Comparison of ENCODE assay signal across 8 mouse cellular contexts in the genomic region with DNA sequence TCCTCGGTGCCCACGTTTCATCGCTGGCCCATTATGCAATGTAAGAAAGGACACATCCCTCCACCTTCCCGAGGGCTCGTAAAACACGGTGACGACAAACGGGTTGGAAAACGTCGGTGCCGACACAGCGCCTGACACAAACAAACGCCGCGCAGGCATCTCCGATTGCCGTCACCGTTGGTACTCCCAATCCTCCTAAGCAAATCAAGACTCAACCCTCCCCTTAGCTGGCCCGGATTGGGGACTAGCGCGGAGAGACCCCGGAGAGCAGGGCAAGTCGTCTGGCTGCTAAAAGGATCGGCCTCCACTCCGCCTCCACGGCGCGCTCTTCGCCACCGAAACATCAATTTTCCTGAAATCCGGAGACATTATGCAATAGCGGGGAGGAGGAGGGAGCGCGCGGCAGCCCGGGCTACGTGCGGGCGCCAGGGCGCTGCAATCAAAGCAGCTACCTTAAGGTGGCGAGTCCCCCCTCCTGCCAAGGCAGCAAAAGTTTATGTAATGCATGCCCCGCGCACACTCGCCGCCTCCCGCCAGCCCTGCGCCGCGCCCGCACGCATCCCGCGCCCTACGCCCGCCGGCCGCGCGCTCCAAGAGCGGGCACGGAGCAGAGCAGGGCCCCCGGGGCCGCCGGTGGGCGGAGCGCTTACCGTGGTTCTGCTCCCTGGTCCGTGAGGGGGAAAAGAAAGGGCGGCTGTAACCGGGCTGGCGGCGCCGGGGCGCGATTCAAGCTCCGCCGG. TPM values are rescaled to one million over a fixed set of nuclear protein-coding genes. Genes with fewer than 3 reads are reported as not detected.
DNase-seq lines count a peak whose midpoint lies in the region; ATAC-seq and TF ChIP-seq lines count a peak whose summit lies in the region.

No protein-coding gene starts in this region.

- no peaks in the 10 kb centered on the region for H3K36me3 ChIP-seq in embryonic facial prominence, embryonic 11.5 days (replicated peaks; ENCODE audit: control insufficient read depth, insufficient read depth, low read depth, low read length)
- no peaks in the 10 kb centered on the region for H3K36me3 ChIP-seq in heart, embryonic 12.5 days
- no peaks in the 10 kb centered on the region for H3K36me3 ChIP-seq in kidney, postnatal 0 days (ENCODE audit: insufficient read depth, low read length)
- H3K36me3 ChIP-seq in liver, embryonic 11.5 days (ENCODE audit: control insufficient read depth, insufficient read depth, low read length) = no peaks in the 10 kb centered on the region
- peaks cover 9% of the 10 kb centered on the region for H3K36me3 ChIP-seq in myocyte (ENCODE audit: control insufficient read depth, insufficient read depth)

- no peak for TF ChIP-seq CTCF in kidney, postnatal 0 days (IDR thresholded peaks at IDR 0.05; ENCODE audit: low read depth)

- peaks cover 5% of the 10 kb centered on the region for H3K4me1 ChIP-seq in embryonic facial prominence, embryonic 11.5 days (ENCODE audit: control insufficient read depth, insufficient read depth, low read length)
- H3K4me1 ChIP-seq in heart, embryonic 12.5 days (replicated peaks) = peaks cover 29% of the 10 kb centered on the region
- H3K4me1 ChIP-seq in kidney, postnatal 0 days (replicated peaks; ENCODE audit: insufficient read depth, low read length) = peaks cover 18% of the 10 kb centered on the region; the same call in 1 of the 2 replicates
- peaks cover 31% of the 10 kb centered on the region for H3K4me1 ChIP-seq in liver, embryonic 11.5 days (replicated peaks; ENCODE audit: control insufficient read depth, insufficient read depth, low read length)

- under 1% methylated on average over 75 of the region's 77 CpGs for WGBS in embryonic facial prominence, embryonic 11.5 days
- WGBS in heart, embryonic 12.5 days = 0% methylated on average over 72 of the region's 77 CpGs
- under 1% methylated on average over 76 of the region's 77 CpGs for WGBS in kidney, postnatal 0 days
- WGBS in liver, embryonic 11.5 days = under 1% methylated on average over 74 of the region's 77 CpGs

- peak overlapping the region; percentile 89 for H3K4me3 ChIP-seq in embryonic facial prominence, embryonic 11.5 days (ENCODE audit: low read depth, low read length)
- peak overlapping the region; percentile 96 for H3K4me3 ChIP-seq in heart, embryonic 12.5 days
- H3K4me3 ChIP-seq in kidney, postnatal 0 days (replicated peaks; ENCODE audit: low read depth, low read length) = peak overlapping the region; percentile 97
- peak overlapping the region; percentile 80 for H3K4me3 ChIP-seq in liver, embryonic 11.5 days (ENCODE audit: low read depth, low read length)
- H3K4me3 ChIP-seq in myocyte = peak overlapping the region; percentile 95

- no peaks in the 10 kb centered on the region for H3K9me3 ChIP-seq in embryonic facial prominence, embryonic 11.5 days (replicated peaks; ENCODE audit: control insufficient read depth, low read length)
- H3K9me3 ChIP-seq in heart, embryonic 12.5 days (replicated peaks) = no peaks in the 10 kb centered on the region
- H3K9me3 ChIP-seq in kidney, postnatal 0 days (replicated peaks; ENCODE audit: low read length) = no peaks in the 10 kb centered on the region
- no peaks in the 10 kb centered on the region for H3K9me3 ChIP-seq in liver, embryonic 11.5 days (ENCODE audit: control insufficient read depth, low read length)

- peaks cover 44% of the 10 kb centered on the region for H3K79me2 ChIP-seq in myocyte (ENCODE audit: control insufficient read depth, insufficient read depth)

- H3ac ChIP-seq in myocyte (ENCODE audit: control insufficient read depth, insufficient read length) = peak overlapping the region; percentile 73

- H3K9ac ChIP-seq in embryonic facial prominence, embryonic 11.5 days (replicated peaks; ENCODE audit: low read length) = peak overlapping the region; percentile 87
- peak overlapping the region; percentile 99 for H3K9ac ChIP-seq in heart, embryonic 12.5 days
- H3K9ac ChIP-seq in kidney, postnatal 0 days (ENCODE audit: low read depth, low read length) = peak overlapping the region; percentile 86
- peak overlapping the region; percentile 66 for H3K9ac ChIP-seq in liver, embryonic 11.5 days (ENCODE audit: low read depth, low read length)

- H3K4me2 ChIP-seq in embryonic facial prominence, embryonic 11.5 days (ENCODE audit: low read depth, low read length) = peak overlapping the region; percentile 97
- peak overlapping the region; percentile 95 for H3K4me2 ChIP-seq in heart, embryonic 12.5 days
- H3K4me2 ChIP-seq in kidney, postnatal 0 days (ENCODE audit: low read length) = peak overlapping the region; percentile 90
- peak overlapping the region; percentile 92 for H3K4me2 ChIP-seq in liver, embryonic 11.5 days
- peak overlapping the region; percentile 95 for H3K4me2 ChIP-seq in myocyte (ENCODE audit: low read depth)

- ATAC-seq in embryonic facial prominence, embryonic 11.5 days (replicated peaks; ENCODE audit: insufficient number of reproducible peaks, low FRiP score, low TSS enrichment, low read depth) = peak; percentile 59
- peak; percentile 41 for ATAC-seq in heart, embryonic 12.5 days (ENCODE audit: insufficient number of reproducible peaks, low FRiP score)
- peak; percentile 55 for ATAC-seq in kidney, postnatal 0 days (replicated peaks; ENCODE audit: low FRiP score, low read depth)
- peak; percentile 63 for ATAC-seq in liver, embryonic 11.5 days (replicated peaks; ENCODE audit: low FRiP score)

- no peaks in the 10 kb centered on the region for H3K27me3 ChIP-seq in embryonic facial prominence, embryonic 11.5 days (ENCODE audit: control insufficient read depth, insufficient read depth, low read length)
- H3K27me3 ChIP-seq in heart, embryonic 12.5 days (replicated peaks) = no peaks in the 10 kb centered on the region
- H3K27me3 ChIP-seq in kidney, postnatal 0 days (ENCODE audit: insufficient read depth, low read length) = no peaks in the 10 kb centered on the region
- H3K27me3 ChIP-seq in liver, embryonic 11.5 days (replicated peaks; ENCODE audit: control insufficient read depth, insufficient read depth, low read length) = peaks cover 52% of the 10 kb centered on the region
- no peaks in the 10 kb centered on the region for H3K27me3 ChIP-seq in myocyte (ENCODE audit: control insufficient read depth, insufficient read depth, insufficient read length)

- peak; percentile 47 for TF ChIP-seq POLR2A in myocyte (IDR thresholded peaks at IDR 0.05; ENCODE audit: insufficient read length, low read depth)

- DNase-seq in A20 (ENCODE audit: low read depth, low spot score) = peak; percentile 78
- DNase-seq in adrenal gland, adult 2 months = peak; percentile 90
- DNase-seq in embryonic facial prominence, embryonic 11.5 days (ENCODE audit: low spot score) = peak; percentile 74
- peak; percentile 80 for DNase-seq in kidney, postnatal 0 days (ENCODE audit: low spot score)
- peak; percentile 80 for DNase-seq in liver, embryonic 11.5 days (ENCODE audit: low spot score)
- peak; percentile 80 for DNase-seq in testis, postnatal 10 days (ENCODE audit: low spot score)

- peak overlapping the region; percentile 76 for H3K27ac ChIP-seq in embryonic facial prominence, embryonic 11.5 days (replicated peaks; ENCODE audit: low read depth, low read length)
- H3K27ac ChIP-seq in heart, embryonic 12.5 days (ENCODE audit: poor library complexity, severe bottlenecking) = peak overlapping the region; percentile 97
- peak overlapping the region; percentile 96 for H3K27ac ChIP-seq in kidney, postnatal 0 days
- peak overlapping the region; percentile 70 for H3K27ac ChIP-seq in liver, embryonic 11.5 days (ENCODE audit: low read depth, low read length)

TF ChIP-seq in myocyte, 11 proteins besides CTCF, POLR2A, EP300 and RAD21:
- TF ChIP-seq CEBPB (IDR thresholded peaks at IDR 0.05; ENCODE audit: insufficient read depth, poor library complexity, severe bottlenecking) = peak; percentile 76
- peak; percentile 46 for TF ChIP-seq POLR2AphosphoS2 (IDR thresholded peaks at IDR 0.05; ENCODE audit: insufficient read length, low read depth)
- TF ChIP-seq TCF12 (IDR thresholded peaks at IDR 0.05; ENCODE audit: insufficient read depth, poor library complexity, severe bottlenecking) = no peak
- TF ChIP-seq TCF3 (IDR thresholded peaks at IDR 0.05; ENCODE audit: insufficient read length, low read depth) = no peak
TF ChIP-seq in myocyte: peak in this region for 2.

RNA-seq across cellular contexts. Expression of a gene that starts 0.5 kb away (rescaled TPM):
- total RNA-seq in adrenal gland, adult 2 months (2021) = 10 to 100 TPM; 19.6 to 85.0 TPM
- polyA plus RNA-seq in adrenal gland, adult 2 months (2012; rRNA removed) = 7.6 TPM in 2 replicates
- polyA plus RNA-seq in embryonic facial prominence, embryonic 11.5 days (2014; fragmentation: Nextera tagmentation; extraction: Ambion mirVana) = 23.9 and 25.4 TPM in 2 replicates
- polyA plus RNA-seq in heart, embryonic 12.5 days (2016; fragmentation: Nextera tagmentation; extraction: Ambion mirVana) = 46.3 and 50.2 TPM in 2 replicates
- 17.0 and 17.1 TPM in 2 replicates for polyA plus RNA-seq in kidney, postnatal 0 days (2015; fragmentation: Nextera tagmentation; extraction: Ambion mirVana)
- polyA plus RNA-seq in liver, embryonic 11.5 days (2014; fragmentation: Nextera tagmentation; extraction: Ambion mirVana) = 8.5 and 9.8 TPM in 2 replicates
- polyA plus RNA-seq in myocyte (2012; fragmentation: generic; extraction: Trizol) = 60.6 TPM

RNA-seq across cellular contexts. Expression of a gene that starts 50.9 kb away (rescaled TPM):
- total RNA-seq in adrenal gland, adult 2 months (2021) = 100 to 1,000 TPM; 119 to 135 TPM
- 28.9 and 36.9 TPM in 2 replicates for polyA plus RNA-seq in adrenal gland, adult 2 months (2012; rRNA removed)
- polyA plus RNA-seq in embryonic facial prominence, embryonic 11.5 days (2014; fragmentation: Nextera tagmentation; extraction: Ambion mirVana) = 32.8 and 33.1 TPM in 2 replicates
- polyA plus RNA-seq in heart, embryonic 12.5 days (2016; fragmentation: Nextera tagmentation; extraction: Ambion mirVana) = 51.3 and 55.2 TPM in 2 replicates
- 79.5 and 81.3 TPM in 2 replicates for polyA plus RNA-seq in kidney, postnatal 0 days (2015; fragmentation: Nextera tagmentation; extraction: Ambion mirVana)
- 35.4 and 36.4 TPM in 2 replicates for polyA plus RNA-seq in liver, embryonic 11.5 days (2014; fragmentation: Nextera tagmentation; extraction: Ambion mirVana)
- 17.4 TPM for polyA plus RNA-seq in myocyte (2012; fragmentation: generic; extraction: Trizol)

Comparison
In these comparisons a context has a peak if more than half of its experiments do, and no peak if none do; other contexts are left out.
1. Peak in every context shown above with its lines: DNase-seq, ATAC-seq, H3K4me3 ChIP-seq and H3K27ac ChIP-seq.